Mouse (Mus musculus) layer of hippocampus, adult 11-12 months (tissue): ENCODE measurements around the gene Ski.

Experiments used
- DNase-seq: peaks from one replicate; pipeline ENCODE4 v3.0.0; 2022; ENCODE audit warnings: low spot score

Ski gene

GRCm38 (mm10) chr4:155128411-155128810 is 94.0 kb downstream of the Ski start:
- no peak for DNase-seq

GRCm38 (mm10) chr4:155126602-155127372 is 95.6 kb downstream of the Ski start:
- DNase-seq: no peak

GRCm38 (mm10) chr4:155126194-155126593 is 96.2 kb downstream of the Ski start:
- DNase-seq: no peak

GRCm38 (mm10) chr4:155125310-155125709 is 97.1 kb downstream of the Ski start:
- DNase-seq: no peak

GRCm38 (mm10) chr4:155123868-155124534 is 98.4 kb downstream of the Ski start:
- no peak for DNase-seq

GRCm38 (mm10) chr4:155122444-155123040 is 99.8 kb downstream of the Ski start:
- DNase-seq: peak; percentile 95

GRCm38 (mm10) chr4:155121915-155122443 is 100.4 kb downstream of the Ski start:
- DNase-seq: no peak

GRCm38 (mm10) chr4:155121222-155121621 is 101.2 kb downstream of the Ski start:
- no peak for DNase-seq

GRCm38 (mm10) chr4:155120583-155120982 is 101.8 kb downstream of the Ski start:
- DNase-seq: no peak

GRCm38 (mm10) chr4:155120038-155120437 is 102.4 kb downstream of the Ski start:
- no peak for DNase-seq

- DNase-seq: no peak
These were observed 104.1 kb downstream of the Ski start for GRCm38 (mm10) chr4:155118278-155118677.

- DNase-seq: no peak
These were observed 104.9 kb downstream of the Ski start for GRCm38 (mm10) chr4:155117396-155117978.

- DNase-seq: no peak
These were observed 105.8 kb downstream of the Ski start for GRCm38 (mm10) chr4:155116607-155117006.

- DNase-seq: no peak
These were observed 108.5 kb downstream of the Ski start for GRCm38 (mm10) chr4:155113766-155114410.

GRCm38 (mm10) chr4:155109471-155109870 is 112.9 kb downstream of the Ski start:
- no peak for DNase-seq

- DNase-seq: no peak
These were observed 114.5 kb downstream of the Ski start for GRCm38 (mm10) chr4:155107886-155108285.
